ENCODE assay signal across 8 mouse cellular contexts in genomic region chr12:108333481-108333882, GRCm38 (mm10). TPM values are rescaled to one million over a fixed set of nuclear protein-coding genes. Genes with fewer than 3 reads are reported as not detected.
DNase-seq lines count a peak whose midpoint lies in the region; ATAC-seq lines count a peak whose summit lies in the region.

No protein-coding gene starts in this region.

- peak overlapping the region; percentile 74 for H3K27ac ChIP-seq in forebrain, embryonic 14.5 days (ENCODE audit: low read depth, low read length)
- H3K27ac ChIP-seq in midbrain, embryonic 14.5 days (replicated peaks; ENCODE audit: low read depth, low read length), result peak overlapping the region; percentile 50

- peak; percentile 27 to 44 for DNase-seq in spleen, adult 18-20 months
- no peak for DNase-seq in spleen, postnatal 4 days (ENCODE audit: low spot score in 2 of 2)
- DNase-seq in forebrain, embryonic 14.5 days (ENCODE audit: low spot score), result no peak
- DNase-seq in large intestine, adult 2 months (ENCODE audit: low read depth, low spot score), result peak; percentile 14
- DNase-seq in midbrain, embryonic 14.5 days, result no peak
- no peak for DNase-seq in layer of hippocampus, adult 9-11 months
- no peak for DNase-seq in urinary bladder, postnatal 14 days (ENCODE audit: low spot score)

- H3K9ac ChIP-seq in forebrain, embryonic 14.5 days (ENCODE audit: low read length), result peak overlapping the region; percentile 52
- 0 out of 2 replicates have a peak overlapping the region, but pooled peaks have one; percentile 9 for H3K9ac ChIP-seq in midbrain, embryonic 14.5 days (replicated peaks; ENCODE audit: low read length)

- H3K4me2 ChIP-seq in forebrain, embryonic 14.5 days (ENCODE audit: low read length), result peak overlapping the region; percentile 97
- peak overlapping the region; percentile 98 for H3K4me2 ChIP-seq in midbrain, embryonic 14.5 days (ENCODE audit: low read length)

- peaks cover 20% of the 10 kb centered on the region; the same call in 1 of the 2 replicates for H3K4me1 ChIP-seq in forebrain, embryonic 14.5 days (ENCODE audit: control insufficient read depth, insufficient read depth, low read length)
- H3K4me1 ChIP-seq in midbrain, embryonic 14.5 days (ENCODE audit: control insufficient read depth, insufficient read depth, low read length), result peaks cover 16% of the 10 kb centered on the region

- H3K27me3 ChIP-seq in forebrain, embryonic 14.5 days (replicated peaks; ENCODE audit: control insufficient read depth, insufficient read depth, low read length), result peaks cover 3% of the 10 kb centered on the region; the same call in 1 of the 2 replicates
- peaks cover 12% of the 10 kb centered on the region for H3K27me3 ChIP-seq in midbrain, embryonic 14.5 days (ENCODE audit: control insufficient read depth, insufficient read depth, low read length)

- WGBS in forebrain, embryonic 14.5 days, result 2% methylated on average over 22 of the region's 22 CpGs
- WGBS in large intestine, adult 2 months, result under 1% methylated on average over 22 of the region's 22 CpGs
- 2% methylated on average over 22 of the region's 22 CpGs for WGBS in midbrain, embryonic 14.5 days

- peak overlapping the region; percentile 61 for H3K4me3 ChIP-seq in forebrain, embryonic 14.5 days (ENCODE audit: low read depth, low read length)
- H3K4me3 ChIP-seq in midbrain, embryonic 14.5 days (replicated peaks; ENCODE audit: low read depth, low read length), result peak overlapping the region; percentile 64

- no peaks in the 10 kb centered on the region for H3K36me3 ChIP-seq in forebrain, embryonic 14.5 days (ENCODE audit: control insufficient read depth, insufficient read depth, low read length)
- no peaks in the 10 kb centered on the region for H3K36me3 ChIP-seq in midbrain, embryonic 14.5 days (ENCODE audit: control insufficient read depth, insufficient read depth, low read length)

- ATAC-seq in forebrain, embryonic 14.5 days, result no peak; the same call in 1 of the 2 replicates
- peak; percentile 11 for ATAC-seq in midbrain, embryonic 14.5 days (ENCODE audit: low FRiP score, low TSS enrichment)
- no peak for ATAC-seq in activated CD4-positive, CD25-positive, alpha-beta regulatory T cell, adult 4 months

- no peaks in the 10 kb centered on the region for H3K9me3 ChIP-seq in forebrain, embryonic 14.5 days (replicated peaks; ENCODE audit: control insufficient read depth, low read length)
- H3K9me3 ChIP-seq in midbrain, embryonic 14.5 days (ENCODE audit: control insufficient read depth, low read length), result no peaks in the 10 kb centered on the region

RNA-seq across cellular contexts. Expression of gene Cyp46a1, which starts 0.7 kb away (rescaled TPM):
- 10.9 and 14.3 TPM in 2 replicates for polyA plus RNA-seq in forebrain, embryonic 14.5 days (2014; fragmentation: Nextera tagmentation; extraction: Ambion mirVana)
- polyA plus RNA-seq in large intestine, adult 2 months (2012; rRNA removed), result 0.51 and 0.53 TPM in 2 replicates
- 12.4 and 14.3 TPM in 2 replicates for polyA plus RNA-seq in midbrain, embryonic 14.5 days (2014; fragmentation: Nextera tagmentation; extraction: Ambion mirVana)
- not detected for polyA plus RNA-seq in activated CD4-positive, CD25-positive, alpha-beta regulatory T cell, adult 4 months (2017; shearing (Covaris generic))

RNA-seq across cellular contexts. Expression of gene Hhipl1, which starts 27.4 kb away (rescaled TPM):
- 1.0 and 1.4 TPM in 2 replicates for polyA plus RNA-seq in forebrain, embryonic 14.5 days (2014; fragmentation: Nextera tagmentation; extraction: Ambion mirVana)
- polyA plus RNA-seq in large intestine, adult 2 months (2012; rRNA removed), result 0.40 and 0.66 TPM in 2 replicates
- polyA plus RNA-seq in midbrain, embryonic 14.5 days (2014; fragmentation: Nextera tagmentation; extraction: Ambion mirVana), result 1.3 and 1.6 TPM in 2 replicates
- polyA plus RNA-seq in activated CD4-positive, CD25-positive, alpha-beta regulatory T cell, adult 4 months (2017; shearing (Covaris generic)), result under 1 TPM in 1 of 2 experiments, not detected in 1; 0.08 TPM

RNA-seq across cellular contexts. Expression of gene Eml1, which starts 37.3 kb away (rescaled TPM):
- polyA plus RNA-seq in forebrain, embryonic 14.5 days (2014; fragmentation: Nextera tagmentation; extraction: Ambion mirVana), result 52.2 and 57.1 TPM in 2 replicates
- polyA plus RNA-seq in large intestine, adult 2 months (2012; rRNA removed), result 27.0 and 27.9 TPM in 2 replicates
- polyA plus RNA-seq in midbrain, embryonic 14.5 days (2014; fragmentation: Nextera tagmentation; extraction: Ambion mirVana), result 45.2 and 49.3 TPM in 2 replicates
- under 1 TPM in 1 of 2 experiments, not detected in 1; 0.38 TPM for polyA plus RNA-seq in activated CD4-positive, CD25-positive, alpha-beta regulatory T cell, adult 4 months (2017; shearing (Covaris generic))

RNA-seq across cellular contexts. Expression of gene Ccdc85c, which starts 58.3 kb away (rescaled TPM):
- 13.6 and 14.5 TPM in 2 replicates for polyA plus RNA-seq in forebrain, embryonic 14.5 days (2014; fragmentation: Nextera tagmentation; extraction: Ambion mirVana)
- polyA plus RNA-seq in large intestine, adult 2 months (2012; rRNA removed), result 40.1 and 49.3 TPM in 2 replicates
- polyA plus RNA-seq in midbrain, embryonic 14.5 days (2014; fragmentation: Nextera tagmentation; extraction: Ambion mirVana), result 20.9 and 22.3 TPM in 2 replicates
- polyA plus RNA-seq in activated CD4-positive, CD25-positive, alpha-beta regulatory T cell, adult 4 months (2017; shearing (Covaris generic)), result under 1 TPM; 0.25 to 0.42 TPM

Comparison
In these comparisons a context has a peak if more than half of its experiments do, and no peak if none do; other contexts are left out.
1. DNase-seq: peak in spleen, adult 18-20 months (2 of 2) and large intestine, adult 2 months (single experiment); none in spleen, postnatal 4 days (0 of 2), forebrain, embryonic 14.5 days (single experiment), midbrain, embryonic 14.5 days (single experiment), layer of hippocampus, adult 9-11 months (single experiment) and urinary bladder, postnatal 14 days (single experiment).
2. RNA of gene Eml1, which starts 37.3 kb away (polyA plus RNA-seq): 52.2 to 57.1 TPM in forebrain, embryonic 14.5 days, 45.2 to 49.3 TPM in midbrain, embryonic 14.5 days and 27.0 to 27.9 TPM in large intestine, adult 2 months; 0.38 TPM in activated CD4-positive, CD25-positive, alpha-beta regulatory T cell, adult 4 months; every median in the first group is over 10 times any median in the second.